In the genomic region with DNA sequence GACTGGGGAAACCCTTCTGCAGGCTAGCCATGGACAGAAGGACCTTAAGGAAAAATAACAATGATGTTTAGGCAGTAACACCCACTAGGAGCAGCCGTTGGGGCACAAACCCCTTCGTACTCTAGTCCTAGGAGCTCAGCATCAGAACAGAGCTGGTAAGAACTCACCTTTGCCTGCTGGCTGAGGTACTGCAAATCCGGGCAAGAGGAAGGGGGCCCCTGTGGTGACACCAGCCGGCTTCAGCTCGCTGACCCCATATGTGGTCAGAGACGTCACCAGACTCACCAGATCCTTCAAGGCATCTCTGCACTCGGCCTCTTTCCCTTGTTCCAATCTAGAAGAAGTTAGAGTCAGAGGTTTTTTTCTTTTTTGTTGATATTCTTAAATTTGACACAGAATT, we compare ENCODE assay signal across 25 mouse cellular contexts.
DNase-seq lines count a peak whose midpoint lies in the region; ATAC-seq and TF ChIP-seq lines count a peak whose summit lies in the region.
"Had no signal": no experiment of that assay in that cellular context is flagged by ENCODE, and none has a peak within 500 bp of the region (broad histone marks: within the 10 kb centered on the region; RNA-seq: fewer than 3 reads in every experiment).

No protein-coding gene starts in this region.

- intact Hi-C loops in left cerebral cortex, adult 2 months (cut with DNase I) = no loop called here

- no peak for DNase-seq in cerebellum, postnatal 4 days (ENCODE audit: low spot score in 2 of 2)
- DNase-seq in cerebellum, adult 11 months = peak; percentile 67
- peak; percentile 84 for DNase-seq in cerebellum, adult 9-10 months
- DNase-seq in cerebellum, postnatal 36 days = peak; percentile 71 to 79
- DNase-seq in right cerebral cortex, postnatal 36 days (ENCODE audit: low spot score in 2 of 2) = no peak
- DNase-seq in left cerebral cortex, adult 2 months (ENCODE audit: extremely low spot score in 1 of 2, low spot score in 2 of 2) = no peak
- DNase-seq: adrenal gland, adult 8-10 months; gastrocnemius, postnatal 10 days; heart, postnatal 4 days; kidney, postnatal 36 days; left cerebral cortex, postnatal 4 days; liver, postnatal 0 days; right cerebral cortex, adult 18-20 months; right cerebral cortex, postnatal 4 days; thymus, adult 18-20 months had no signal

- no peak overlapping the region for H3K4me3 ChIP-seq in left cerebral cortex, adult 2 months
- H3K4me3 ChIP-seq: erythroblast, embryonic 14.5 days; forebrain, embryonic 13.5 days; heart, embryonic 15.5 days; hindbrain, embryonic 13.5 days; liver, embryonic 12.5 days; myocyte; neural tube, embryonic 12.5 days had no signal

- H3K27ac ChIP-seq in left cerebral cortex, adult 2 months = no peak overlapping the region
- H3K27ac ChIP-seq: forebrain, embryonic 13.5 days; heart, embryonic 15.5 days; hindbrain, embryonic 13.5 days; liver, embryonic 12.5 days; neural tube, embryonic 12.5 days; stomach, postnatal 0 days had no signal

- no peak for TF ChIP-seq CTCF in left cerebral cortex, adult 2 months (IDR thresholded peaks at IDR 0.05)

- peak; percentile 88; the same call in 1 of the 2 replicates for ATAC-seq in cerebellum, adult (ENCODE audit: insufficient number of reproducible peaks, low FRiP score, low TSS enrichment)
- ATAC-seq: forebrain, embryonic 13.5 days; intestine, postnatal 0 days; liver, embryonic 12.5 days; liver, postnatal 0 days had no signal

Comparison
In these comparisons a context has a peak if more than half of its experiments do, and no peak if none do; other contexts are left out.
1. DNase-seq: peak in cerebellum, adult 11 months (single experiment), cerebellum, adult 9-10 months (single experiment) and cerebellum, postnatal 36 days (2 of 2); none in cerebellum, postnatal 4 days (0 of 2), right cerebral cortex, postnatal 36 days (0 of 2) and left cerebral cortex, adult 2 months (0 of 2).